Mouse (Mus musculus) CD4-positive, CD25-positive, alpha-beta regulatory T cell, adult 9 weeks (primary cell): ENCODE results near the gene Gm10477. TPM values are rescaled to one million over a fixed set of nuclear protein-coding genes. Genes with fewer than 3 reads are reported as not detected.

Source experiments
- polyA plus RNA-seq: library from polyadenylated mRNA; unstranded; fragments of 100-300 nt; shearing (Covaris generic); gene quantifications from one replicate; pipeline ENCODE4 v1.2.1, GENCODE M21; 2017

Gm10477 gene
- not detected for polyA plus RNA-seq

DNA sequence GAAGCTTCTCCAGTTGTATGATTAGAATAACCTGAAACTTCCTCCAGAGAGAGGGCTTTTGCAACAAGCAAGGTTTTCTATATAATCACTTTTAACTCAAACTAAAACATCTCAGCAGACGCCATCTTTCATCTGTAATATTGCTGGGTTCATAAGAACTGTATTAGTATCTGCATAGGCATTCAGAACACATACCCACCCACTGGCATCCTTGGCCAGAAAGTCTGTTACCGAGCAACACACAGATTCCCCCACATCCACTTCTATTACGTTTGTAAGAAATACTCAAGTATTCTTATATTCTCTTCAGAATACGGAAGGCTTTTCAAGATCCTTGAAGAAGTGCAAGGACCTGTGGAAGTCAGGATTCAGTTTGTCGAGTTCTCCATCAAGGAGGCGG is at the start of gene Gm10477:
Gene Gm10477 (plus strand): TSS at position 301 of the 400 bp plus-strand sequence.

DNA sequence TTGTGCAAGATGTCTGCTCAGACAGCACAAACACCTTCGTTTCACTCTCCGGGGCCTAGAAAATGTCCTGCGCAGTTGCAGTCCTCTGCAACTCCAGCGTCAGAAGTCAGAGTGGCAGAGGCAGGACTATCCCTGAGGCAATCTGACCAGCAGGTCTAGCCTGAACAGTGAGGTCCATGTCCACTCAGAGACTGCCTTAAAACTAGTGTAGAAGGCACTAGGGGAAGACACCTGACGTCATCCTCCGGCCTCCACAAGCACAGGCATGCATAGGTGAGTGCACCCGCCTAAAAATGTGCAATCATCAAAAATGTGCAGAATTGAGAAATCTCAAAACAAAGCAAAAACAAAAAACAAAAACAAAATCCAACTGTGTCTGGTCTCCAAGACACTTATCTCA is 25.0 kb downstream of the Gm10477 start, which contains the start of gene Gm648:
Gene Gm648 (minus strand): TSS at position 101 of the 400 bp plus-strand sequence.

Other genes with a start within 250 kb of the Gm10477 start
- 1.2 TPM for gene Zfp449, start 178.3 kb upstream of the Gm10477 start, polyA plus RNA-seq
- 2.8 TPM for gene Smim10l2a, start 150.2 kb upstream of the Gm10477 start, polyA plus RNA-seq
- not detected for gene Gm2174, start 76.8 kb upstream of the Gm10477 start, polyA plus RNA-seq
- 36.4 TPM for gene Ints6l, start 69.9 kb upstream of the Gm10477 start, polyA plus RNA-seq
- not detected for gene Gm648, start 24.9 kb downstream of the Gm10477 start, polyA plus RNA-seq
- 11.0 TPM for gene Mmgt1, start 73.3 kb downstream of the Gm10477 start, polyA plus RNA-seq
- gene Slc9a6, start 85.0 kb downstream of the Gm10477 start, polyA plus RNA-seq = 15.8 TPM
- gene Fhl1, start 207.0 kb downstream of the Gm10477 start, polyA plus RNA-seq = not detected